Mouse (Mus musculus) midbrain, embryonic 11.5 days (tissue): Measurements from ENCODE around the gene Lrrc71. TPM values are rescaled to one million over a fixed set of nuclear protein-coding genes. Genes with fewer than 3 reads are reported as not detected.
A peak's percentile ranks its signal among the peaks of the same experiment; 100 is the strongest.

Source experiments
- ATAC-seq: fragments of 200-750 bp; cut with Nextera tagmentation; 2 replicates; pipeline ENCODE4 v1.8.0; 2017; ENCODE audit warnings: moderate TSS enrichment, moderate library complexity; ENCODE audit not compliant: low FRiP score
- DNase-seq: peaks from one replicate; pipeline ENCODE4 v3.0.0; 2015; ENCODE audit warnings: low spot score; ENCODE audit errors: missing footprints
- H3K27ac ChIP-seq: fragments of 300-500 bp; sonication (generic); 2 replicates; pipeline ENCODE4 v1.5.1; 2014; ENCODE audit warnings: low read depth, low read length
- H3K27me3 ChIP-seq: fragments of 300-500 bp; sonication (generic); 2 replicates; pipeline ENCODE4 v1.6.1; 2014; ENCODE audit warnings: mild to moderate bottlenecking, low read length, moderate library complexity, mixed read lengths; ENCODE audit not compliant: control insufficient read depth, insufficient read depth
- H3K36me3 ChIP-seq: fragments of 300-500 bp; sonication (generic); 2 replicates; pipeline ENCODE4 v1.6.1; 2014; ENCODE audit warnings: mild to moderate bottlenecking, low read length, moderate library complexity, mixed read lengths; ENCODE audit not compliant: control insufficient read depth, insufficient read depth
- H3K4me1 ChIP-seq: fragments of 300-500 bp; sonication (generic); 2 replicates; pipeline ENCODE4 v1.6.1; 2014; ENCODE audit warnings: low read length; ENCODE audit not compliant: control insufficient read depth, insufficient read depth
- H3K4me2 ChIP-seq: fragments of 300-500 bp; sonication (generic); 2 replicates; pipeline ENCODE4 v1.6.1; 2014; ENCODE audit warnings: mild to moderate bottlenecking, moderate library complexity
- H3K4me3 ChIP-seq: fragments of 300-500 bp; sonication (generic); 2 replicates; pipeline ENCODE4 v1.5.1; 2014; ENCODE audit warnings: low read depth, low read length
- H3K9ac ChIP-seq: fragments of 300-500 bp; sonication (generic); 2 replicates; pipeline ENCODE4 v1.6.1; 2014; ENCODE audit warnings: low read length
- H3K9me3 ChIP-seq: fragments of 300-500 bp; sonication (generic); 2 replicates; pipeline ENCODE4 v1.6.1; 2016; ENCODE audit warnings: low read length; ENCODE audit not compliant: control insufficient read depth
- WGBS: fragments of 180-500 bp; shearing (Covaris S2); extraction: QIAGEN DNeasy Blood & Tissue Kit; methylation state at CpG from one replicate; pipeline ENCODE4 v1.1.7; 2014; 5-methylcytosine and 5-hydroxymethylcytosine counted together
- polyA plus RNA-seq: library from polyadenylated mRNA; unstranded; fragments of >200 nt; fragmentation: Nextera tagmentation; extraction: Ambion mirVana; gene quantifications from 2 replicates; pipeline ENCODE4 v1.2.1, GENCODE M21; 2014

Gene Lrrc71
- polyA plus RNA-seq, 1 experiment from 2014 or later: 0.08 TPM

- H3K9ac ChIP-seq: no peak overlapping the region
- no peak overlapping the region for H3K4me3 ChIP-seq
- no peaks in the 10 kb centered on the region; the same call in 1 of the 2 replicates for H3K4me1 ChIP-seq
- H3K27ac ChIP-seq: no peak overlapping the region
- no peaks in the 10 kb centered on the region for H3K9me3 ChIP-seq
- no peaks in the 10 kb centered on the region for H3K36me3 ChIP-seq
- WGBS: 78% methylated on average over 3 of the region's 3 CpGs
- ATAC-seq (no peak), DNase-seq (no peak)
- peaks cover 14% of the 10 kb centered on the region for H3K27me3 ChIP-seq
- H3K4me2 ChIP-seq: no peak overlapping the region
Measured at GRCm38 (mm10) chr3:87766284-87766667, 17.9 kb upstream of the Lrrc71 start.

DNA sequence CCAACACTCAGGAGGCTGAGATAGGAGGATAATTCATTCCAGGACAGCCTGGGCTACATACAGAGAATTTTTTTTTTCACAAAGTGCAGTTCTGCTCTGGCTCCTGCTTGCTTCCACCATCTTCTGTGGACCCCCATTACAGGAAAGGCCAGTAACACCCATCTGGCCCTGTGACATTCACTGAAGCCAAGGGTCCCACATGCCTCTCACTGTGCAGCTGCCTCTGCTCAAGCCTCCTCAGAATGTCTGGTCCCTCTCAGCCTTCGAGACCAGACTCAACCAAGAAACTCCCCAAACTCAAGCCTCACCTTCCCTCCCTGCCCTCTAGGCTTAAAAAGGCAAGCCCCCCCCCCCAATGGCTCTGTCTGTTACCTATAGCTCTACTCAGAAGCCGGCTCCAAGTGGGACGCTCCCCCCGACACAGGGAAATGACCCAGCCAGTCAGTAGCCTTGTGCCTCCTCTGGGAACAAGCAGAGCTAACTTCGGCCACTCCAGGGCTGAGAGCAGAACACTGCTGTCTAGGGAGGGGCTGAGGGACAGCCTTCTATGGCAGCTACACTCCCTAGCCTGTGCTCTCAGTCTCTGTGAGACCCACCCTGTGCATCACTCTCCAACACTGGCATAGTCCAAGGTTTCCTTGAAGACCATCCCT is 17.3 kb upstream of the Lrrc71 start:
- 76% methylated on average over 5 of the region's 5 CpGs for WGBS
- DNase-seq (no peak), ATAC-seq (no peak)
- Histone ChIP-seq H3K4me1 (no peaks in the 10 kb centered on the region; the same call in 1 of the 2 replicates), H3K27me3 (peaks cover 14% of the 10 kb centered on the region), H3K36me3 (no peaks in the 10 kb centered on the region), H3K4me3 (no peak overlapping the region), H3K9ac (no peak overlapping the region), H3K9me3 (no peaks in the 10 kb centered on the region), H3K27ac (no peak overlapping the region), H3K4me2 (no peak overlapping the region)

DNA sequence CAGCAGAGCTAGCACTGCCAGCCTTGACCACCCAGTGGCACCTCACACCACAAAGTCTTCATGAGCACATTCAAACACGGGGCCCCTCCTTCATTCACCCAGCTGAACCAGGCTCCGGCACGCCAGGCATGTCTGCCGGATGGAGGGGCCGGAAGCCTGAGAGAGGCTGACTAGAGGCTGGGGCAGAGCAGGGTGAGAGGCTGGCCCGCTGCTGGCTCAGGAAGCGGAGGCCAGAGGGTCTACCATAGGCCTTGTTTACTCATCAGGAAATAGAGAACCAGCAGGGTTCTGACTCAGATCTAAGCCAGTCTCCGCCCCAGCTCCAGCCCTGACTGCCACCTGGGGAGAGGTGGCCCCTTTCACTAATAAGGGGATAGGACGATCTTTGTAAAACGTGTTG is 16.7 kb upstream of the Lrrc71 start:
- H3K36me3 ChIP-seq: no peaks in the 10 kb centered on the region
- H3K4me2 ChIP-seq: no peak overlapping the region
- no peak overlapping the region for H3K4me3 ChIP-seq
- ATAC-seq: no peak
- no peaks in the 10 kb centered on the region for H3K9me3 ChIP-seq
- H3K27me3 ChIP-seq: peaks cover 14% of the 10 kb centered on the region
- H3K27ac ChIP-seq: no peak overlapping the region
- DNase-seq: no peak
- H3K9ac ChIP-seq: peak overlapping the region; percentile 40; the same call in 1 of the 2 replicates
- WGBS: 14% methylated on average over 10 of the region's 10 CpGs
- no peaks in the 10 kb centered on the region; the same call in 1 of the 2 replicates for H3K4me1 ChIP-seq

GRCm38 (mm10) chr3:87764506-87764905 is 16.1 kb upstream of the Lrrc71 start:
- Histone ChIP-seq H3K9ac (no peak overlapping the region), H3K4me2 (no peak overlapping the region), H3K36me3 (no peaks in the 10 kb centered on the region), H3K27me3 (peaks cover 14% of the 10 kb centered on the region), H3K9me3 (no peaks in the 10 kb centered on the region), H3K27ac (no peak overlapping the region), H3K4me3 (no peak overlapping the region), H3K4me1 (no peaks in the 10 kb centered on the region; the same call in 1 of the 2 replicates)
- 42% methylated on average over 10 of the region's 10 CpGs for WGBS
- DNase-seq (no peak), ATAC-seq (no peak)

GRCm38 (mm10) chr3:87763683-87764289 is 15.4 kb upstream of the Lrrc71 start:
- Histone ChIP-seq H3K4me2 (no peak overlapping the region), H3K27me3 (peaks cover 10% of the 10 kb centered on the region), H3K36me3 (no peaks in the 10 kb centered on the region), H3K4me1 (no peaks in the 10 kb centered on the region; the same call in 1 of the 2 replicates), H3K9me3 (no peaks in the 10 kb centered on the region), H3K4me3 (no peak overlapping the region), H3K27ac (no peak overlapping the region), H3K9ac (no peak overlapping the region)
- ATAC-seq (no peak), DNase-seq (no peak)
- 28% methylated on average over 15 of the region's 15 CpGs for WGBS

GRCm38 (mm10) chr3:87763202-87763601 is 14.8 kb upstream of the Lrrc71 start:
- Histone ChIP-seq H3K4me1 (no peaks in the 10 kb centered on the region; the same call in 1 of the 2 replicates), H3K4me3 (no peak overlapping the region), H3K36me3 (no peaks in the 10 kb centered on the region), H3K27ac (no peak overlapping the region), H3K4me2 (no peak overlapping the region), H3K27me3 (peaks cover 4% of the 10 kb centered on the region), H3K9me3 (no peaks in the 10 kb centered on the region), H3K9ac (no peak overlapping the region)
- DNase-seq (no peak), ATAC-seq (no peak)
- WGBS: 57% methylated on average over 4 of the region's 4 CpGs

DNA sequence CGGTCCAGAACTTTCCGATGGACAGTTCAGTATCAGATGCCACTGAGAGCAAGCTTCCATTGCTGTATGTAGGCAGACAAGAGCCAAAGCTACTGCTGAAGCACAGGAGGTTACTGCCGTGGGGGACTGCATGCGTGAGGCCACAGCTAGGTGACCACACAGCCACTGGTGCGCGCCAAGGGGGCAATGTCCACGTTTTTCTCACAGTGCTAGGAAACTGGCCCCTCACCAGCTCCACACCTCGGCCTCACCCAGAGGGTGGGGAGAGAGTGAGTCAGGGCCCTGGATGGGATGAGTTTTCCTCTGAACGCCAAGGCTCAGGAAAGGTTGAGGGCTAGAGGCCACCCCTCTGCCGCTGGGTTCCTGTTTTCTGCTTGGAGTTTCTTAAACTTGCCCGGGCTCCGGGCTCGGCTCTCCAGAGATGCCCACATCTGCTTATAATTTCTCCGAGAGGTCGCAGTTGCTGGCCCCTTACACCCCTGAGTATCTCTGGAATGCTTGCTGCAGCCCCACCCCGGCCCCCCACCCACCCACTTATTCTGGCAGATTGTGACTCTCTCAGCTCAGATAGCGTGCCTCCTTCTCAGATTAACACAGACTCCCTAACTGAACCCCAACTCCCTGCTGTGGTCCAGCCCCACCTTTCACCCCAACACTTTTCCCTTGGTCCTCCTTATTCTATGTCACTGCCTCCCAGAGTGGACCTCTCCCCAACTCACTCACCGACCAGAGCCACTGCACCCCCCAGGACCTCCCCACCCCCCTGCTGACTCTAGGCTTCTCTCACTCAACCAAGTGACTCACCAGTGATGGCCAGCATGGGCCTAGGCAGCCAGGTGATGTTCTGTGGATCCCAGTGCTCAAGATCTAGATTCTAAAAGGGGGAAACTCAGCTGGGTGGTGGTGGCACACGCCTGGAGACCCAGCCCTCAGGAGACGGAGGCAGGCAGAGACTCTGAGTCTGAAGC is 13.3 kb upstream of the Lrrc71 start:
- H3K36me3 ChIP-seq: no peaks in the 10 kb centered on the region
- H3K4me1 ChIP-seq: no peaks in the 10 kb centered on the region; the same call in 1 of the 2 replicates
- H3K4me2 ChIP-seq: no peak overlapping the region
- no peak for DNase-seq
- no peak overlapping the region for H3K27ac ChIP-seq
- WGBS: 75% methylated on average over 20 of the region's 20 CpGs
- H3K27me3 ChIP-seq: peaks cover 5% of the 10 kb centered on the region
- H3K9ac ChIP-seq: no peak overlapping the region
- H3K9me3 ChIP-seq: no peaks in the 10 kb centered on the region
- H3K4me3 ChIP-seq: no peak overlapping the region
- no peak for ATAC-seq

GRCm38 (mm10) chr3:87758641-87759040 is 10.2 kb upstream of the Lrrc71 start:
- Histone ChIP-seq H3K4me2 (no peak overlapping the region), H3K4me1 (no peaks in the 10 kb centered on the region; the same call in 1 of the 2 replicates), H3K9me3 (no peaks in the 10 kb centered on the region), H3K27ac (no peak overlapping the region), H3K36me3 (no peaks in the 10 kb centered on the region), H3K9ac (no peak overlapping the region), H3K4me3 (no peak overlapping the region), H3K27me3 (peaks cover 4% of the 10 kb centered on the region; the same call in 1 of the 2 replicates)
- DNase-seq (no peak), ATAC-seq (no peak)
- 52% methylated on average over 5 of the region's 5 CpGs for WGBS
